Mouse (Mus musculus) neural tube, embryonic 11.5 days (tissue): Measurements from ENCODE around the gene Msi2. TPM values are rescaled to one million over a fixed set of nuclear protein-coding genes. Genes with fewer than 3 reads are reported as not detected.

Experiments used
- ATAC-seq: fragments of 200-750 bp; cut with Nextera tagmentation; 2 replicates; pipeline ENCODE4 v1.8.0; 2017; ENCODE audit warnings: moderate number of reproducible peaks, mild to moderate bottlenecking, moderate TSS enrichment, moderate library complexity; ENCODE audit not compliant: insufficient read depth, low FRiP score, low TSS enrichment
- DNase-seq: peaks from one replicate; pipeline ENCODE4 v3.0.0-alpha.2; 2015; ENCODE audit warnings: low spot score
- H3K27ac ChIP-seq: fragments of 300-500 bp; sonication (generic); 2 replicates; pipeline ENCODE4 v1.5.1; 2014; ENCODE audit warnings: low read depth, mild to moderate bottlenecking, low read length
- H3K27me3 ChIP-seq: fragments of 300-500 bp; sonication (generic); 2 replicates; pipeline ENCODE4 v1.6.1; 2014; ENCODE audit warnings: mild to moderate bottlenecking, low read length, mixed read lengths; ENCODE audit not compliant: control insufficient read depth, insufficient read depth
- H3K36me3 ChIP-seq: fragments of 300-500 bp; sonication (generic); 2 replicates; pipeline ENCODE4 v1.6.1; 2014; ENCODE audit warnings: mild to moderate bottlenecking, low read length, moderate library complexity, mixed read lengths; ENCODE audit not compliant: control insufficient read depth, insufficient read depth
- H3K4me1 ChIP-seq: fragments of 300-500 bp; sonication (generic); 2 replicates; pipeline ENCODE4 v1.6.1; 2014; ENCODE audit warnings: low read length, mixed read lengths; ENCODE audit not compliant: control insufficient read depth, insufficient read depth
- H3K4me2 ChIP-seq: fragments of 300-500 bp; sonication (generic); 2 replicates; pipeline ENCODE4 v1.6.1; 2014; ENCODE audit warnings: low read depth, mild to moderate bottlenecking, moderate library complexity
- H3K4me3 ChIP-seq: fragments of 300-500 bp; sonication (generic); 2 replicates; pipeline ENCODE4 v1.5.1; 2014; ENCODE audit warnings: low read depth, low read length
- H3K9ac ChIP-seq: fragments of 300-500 bp; sonication (generic); 2 replicates; pipeline ENCODE4 v1.6.1; 2014; ENCODE audit warnings: mild to moderate bottlenecking, low read length
- H3K9me3 ChIP-seq: fragments of 300-500 bp; sonication (generic); 2 replicates; pipeline ENCODE4 v1.6.1; 2016; ENCODE audit warnings: low read length; ENCODE audit not compliant: control insufficient read depth
- WGBS: fragments of 180-500 bp; shearing (Covaris S2); extraction: QIAGEN DNeasy Blood & Tissue Kit; methylation state at CpG from one replicate; pipeline ENCODE4 v1.1.7; 2014; 5-methylcytosine and 5-hydroxymethylcytosine counted together
- polyA plus RNA-seq: library from polyadenylated mRNA; unstranded; fragments of >200 nt; fragmentation: Nextera tagmentation; extraction: Ambion mirVana; gene quantifications from 2 replicates; pipeline ENCODE4 v1.2.1, GENCODE M21; 2014

Msi2 gene
- polyA plus RNA-seq, 1 experiment from 2014 or later: 20.6 TPM

DNA sequence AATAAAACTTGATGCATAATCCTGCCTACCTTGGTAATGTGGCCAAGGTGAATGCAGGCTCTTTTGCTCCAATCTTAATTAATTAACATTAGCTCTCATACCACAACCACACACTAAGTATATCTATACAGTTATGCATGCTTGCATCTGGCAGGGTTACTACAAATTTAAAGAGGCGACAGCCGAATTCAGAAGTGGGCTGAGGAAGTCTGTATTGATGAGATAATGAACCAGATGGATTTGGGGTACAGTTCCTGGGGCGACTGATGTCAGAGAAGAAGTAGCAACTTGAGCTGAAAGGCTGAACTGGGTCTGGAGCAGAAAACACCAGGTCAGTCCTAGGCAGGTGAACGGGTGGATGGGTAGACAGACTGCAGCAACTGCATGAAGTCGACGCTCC is 412.6 kb downstream of the Msi2 start:
- no peak for DNase-seq
- Histone ChIP-seq H3K9ac (no peak overlapping the region), H3K27me3 (no peaks in the 10 kb centered on the region), H3K36me3 (no peaks in the 10 kb centered on the region), H3K9me3 (no peaks in the 10 kb centered on the region), H3K27ac (no peak overlapping the region), H3K4me1 (peaks cover 21% of the 10 kb centered on the region), H3K4me2 (no peak overlapping the region), H3K4me3 (no peak overlapping the region)
- WGBS: 92% methylated on average over 6 of the region's 6 CpGs
- ATAC-seq: no peak

DNA sequence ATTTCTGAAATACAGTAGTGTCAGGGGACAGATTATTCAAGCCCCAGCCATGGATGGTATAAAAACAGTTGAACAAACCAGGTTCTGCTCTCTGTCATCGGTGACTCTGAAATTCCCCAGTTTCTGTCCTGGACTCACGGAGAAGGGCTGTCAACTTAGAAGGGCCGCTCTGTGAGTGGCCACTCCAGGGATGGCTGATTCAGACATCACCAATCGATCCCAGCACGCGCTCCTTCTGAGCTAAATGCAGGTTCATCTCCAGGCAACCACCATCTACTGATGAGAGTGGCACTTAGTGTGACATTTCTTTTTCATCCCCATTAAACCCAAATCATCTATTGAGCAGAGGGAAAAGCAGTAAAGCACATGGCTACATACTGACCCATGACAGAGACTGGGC is 416.7 kb downstream of the Msi2 start:
- no peaks in the 10 kb centered on the region for H3K36me3 ChIP-seq
- H3K4me1 ChIP-seq: peaks cover 11% of the 10 kb centered on the region
- no peak overlapping the region for H3K4me2 ChIP-seq
- no peaks in the 10 kb centered on the region for H3K9me3 ChIP-seq
- WGBS: 45% methylated on average over 6 of the region's 6 CpGs
- no peaks in the 10 kb centered on the region for H3K27me3 ChIP-seq
- no peak overlapping the region for H3K9ac ChIP-seq
- DNase-seq (peak; percentile 57), ATAC-seq (no peak)
- H3K4me3 ChIP-seq: no peak overlapping the region
- H3K27ac ChIP-seq: no peak overlapping the region

DNA sequence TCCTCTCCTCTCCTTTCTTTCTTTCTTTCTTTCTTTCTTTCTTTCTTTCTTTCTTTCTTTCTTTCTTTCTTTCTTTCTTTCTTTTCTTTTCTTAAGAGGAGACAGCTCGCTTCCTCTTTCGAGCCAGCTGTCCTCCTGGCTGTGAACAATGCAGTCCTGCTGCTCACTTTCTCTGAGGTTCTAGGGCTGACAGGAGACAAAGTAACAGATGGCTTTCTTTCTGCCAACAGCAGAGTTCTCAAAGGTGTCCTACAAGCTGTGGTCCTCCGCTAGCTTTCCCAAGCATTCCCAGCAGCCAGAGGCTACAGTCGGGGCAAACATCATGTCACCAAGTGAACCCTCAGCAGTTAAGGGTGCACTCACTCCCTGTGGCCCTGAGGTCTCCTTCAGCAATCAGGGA is 419.0 kb downstream of the Msi2 start:
- ATAC-seq: no peak
- peaks cover 21% of the 10 kb centered on the region for H3K4me1 ChIP-seq
- H3K4me3 ChIP-seq: no peak overlapping the region
- no peak overlapping the region; the same call in 1 of the 2 replicates for H3K27ac ChIP-seq
- H3K9me3 ChIP-seq: no peaks in the 10 kb centered on the region
- WGBS: 60% methylated on average over 4 of the region's 4 CpGs
- H3K27me3 ChIP-seq: no peaks in the 10 kb centered on the region
- H3K36me3 ChIP-seq: no peaks in the 10 kb centered on the region
- no peak overlapping the region for H3K9ac ChIP-seq
- DNase-seq: no peak
- H3K4me2 ChIP-seq: no peak overlapping the region

DNA sequence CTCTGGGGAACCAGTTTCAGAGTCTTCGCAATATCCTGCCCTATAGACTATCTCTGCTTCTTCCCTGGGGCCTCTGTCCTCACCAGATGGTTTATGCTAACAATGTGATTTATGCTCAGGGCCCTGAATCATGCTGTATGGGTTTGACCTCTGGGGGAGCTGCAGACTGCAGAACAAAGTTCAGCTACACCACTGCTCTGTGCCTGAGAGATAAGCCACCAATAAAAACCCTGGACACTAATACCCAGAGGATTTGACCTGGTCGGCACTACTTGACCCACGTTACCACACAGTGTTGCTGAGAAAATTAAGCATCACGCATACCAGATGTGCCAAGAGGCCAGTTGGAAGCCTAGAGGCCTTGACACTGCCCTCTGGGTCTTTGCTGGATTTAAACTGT is 420.8 kb downstream of the Msi2 start:
- WGBS: 22% methylated on average over 4 of the region's 4 CpGs
- Histone ChIP-seq H3K27me3 (no peaks in the 10 kb centered on the region), H3K4me1 (peaks cover 30% of the 10 kb centered on the region), H3K4me3 (no peak overlapping the region), H3K9ac (no peak overlapping the region; the same call in 1 of the 2 replicates), H3K27ac (0 out of 2 replicates have a peak overlapping the region, but pooled peaks have one; percentile 34), H3K36me3 (no peaks in the 10 kb centered on the region), H3K4me2 (no peak overlapping the region), H3K9me3 (no peaks in the 10 kb centered on the region)
- ATAC-seq (peak; percentile 18; the same call in 1 of the 2 replicates), DNase-seq (peak; percentile 68)

DNA sequence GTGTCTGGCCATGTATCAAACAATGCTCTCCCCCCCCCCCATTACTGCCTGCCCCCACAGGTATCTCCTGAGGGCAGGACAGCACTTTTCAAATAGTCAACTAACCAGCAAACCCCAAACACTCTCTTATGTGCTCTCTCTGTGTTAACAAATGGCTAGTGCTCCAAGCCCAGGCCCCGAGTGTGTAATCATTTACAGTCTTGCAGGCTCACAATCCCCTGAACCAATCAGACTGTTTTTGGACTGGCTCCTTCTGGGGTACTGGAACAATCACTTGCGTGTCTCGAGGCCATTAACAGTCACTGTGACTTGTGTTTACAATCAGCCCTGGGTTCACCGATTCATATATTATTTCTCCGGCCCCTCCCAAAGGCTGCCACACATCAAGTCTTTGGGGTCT is 423.0 kb downstream of the Msi2 start:
- Histone ChIP-seq H3K9ac (peak overlapping the region; percentile 79), H3K4me3 (peak overlapping the region; percentile 41; the same call in 1 of the 2 replicates), H3K4me2 (peak overlapping the region; percentile 46), H3K9me3 (no peaks in the 10 kb centered on the region), H3K36me3 (no peaks in the 10 kb centered on the region), H3K4me1 (peaks cover 30% of the 10 kb centered on the region), H3K27me3 (no peaks in the 10 kb centered on the region), H3K27ac (peak overlapping the region; percentile 91)
- DNase-seq (no peak), ATAC-seq (no peak)
- WGBS: 35% methylated on average over 5 of the region's 5 CpGs

DNA sequence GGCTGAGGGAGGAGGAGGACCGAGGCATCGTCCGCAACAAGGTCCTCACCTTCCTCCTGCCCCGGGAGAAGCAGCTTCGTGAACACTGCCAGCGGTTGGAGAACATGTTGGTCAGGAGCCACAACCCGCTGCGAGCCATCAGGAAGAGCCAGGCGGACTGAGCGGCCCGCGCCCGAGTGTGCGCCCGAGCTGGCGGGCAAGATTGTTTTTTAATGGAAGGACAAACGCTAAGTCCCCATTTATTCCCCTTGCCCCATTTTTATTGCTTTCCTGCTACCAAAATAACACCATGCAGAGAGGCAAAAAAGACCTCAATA is 424.0 kb downstream of the Msi2 start:
- H3K27me3 ChIP-seq: no peaks in the 10 kb centered on the region
- H3K36me3 ChIP-seq: no peaks in the 10 kb centered on the region
- peaks cover 30% of the 10 kb centered on the region for H3K4me1 ChIP-seq
- DNase-seq: no peak
- ATAC-seq: no peak
- WGBS: 22% methylated on average over 17 of the region's 17 CpGs
- no peaks in the 10 kb centered on the region for H3K9me3 ChIP-seq
- H3K9ac ChIP-seq: peak overlapping the region; percentile 79
- H3K4me2 ChIP-seq: peak overlapping the region; percentile 46
- peak overlapping the region; percentile 91 for H3K27ac ChIP-seq
- peak overlapping the region; percentile 41 for H3K4me3 ChIP-seq

DNA sequence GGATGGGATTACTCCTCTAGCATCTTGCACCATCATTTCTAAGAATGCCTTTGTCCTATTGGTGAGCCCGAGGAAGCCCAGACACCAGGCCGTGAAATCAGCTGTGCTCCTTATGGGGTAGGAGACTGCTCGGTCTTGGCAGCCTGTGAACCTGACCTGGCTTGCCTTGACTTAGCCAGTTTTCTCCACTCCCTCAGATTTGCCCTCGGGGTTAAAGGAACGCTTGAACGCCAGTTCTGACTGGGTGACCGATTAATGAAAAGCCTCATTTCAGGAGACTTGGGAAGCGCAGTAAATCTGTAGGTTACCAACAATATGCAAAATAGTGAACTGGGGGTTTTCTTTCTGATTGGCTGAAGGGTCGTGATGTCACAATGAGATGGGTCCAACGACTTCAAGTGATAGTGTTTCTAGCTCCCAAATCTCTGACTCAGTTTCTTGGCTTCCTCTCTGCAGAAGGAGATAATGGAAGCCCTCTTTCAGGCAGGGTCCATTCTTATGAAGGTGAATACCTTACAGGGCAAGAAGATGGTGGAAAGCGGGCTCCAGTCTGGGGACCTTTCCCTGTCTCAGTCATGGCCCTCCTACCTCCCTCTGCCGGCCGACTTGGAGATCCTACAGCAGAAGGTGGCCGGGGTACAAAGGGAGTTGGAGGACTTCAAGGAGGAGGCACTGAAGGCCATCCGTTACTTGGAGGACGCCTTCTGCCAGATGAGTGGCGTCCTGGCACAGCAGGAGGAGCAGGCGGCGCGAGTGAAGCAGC is 424.5 kb downstream of the Msi2 start, which contains the start of gene Ccdc182:
Gene Ccdc182 (plus strand): TSS at position 428 of the 763 bp plus-strand sequence.
- ATAC-seq (peak; percentile 45), DNase-seq (peak; percentile 51)
- H3K27me3 ChIP-seq: no peaks in the 10 kb centered on the region
- H3K9me3 ChIP-seq: no peaks in the 10 kb centered on the region
- peak within 1 kb of the TSS; percentile 46 for H3K4me2 ChIP-seq
- WGBS: 24% methylated on average over 20 of the region's 20 CpGs
- peaks cover 33% of the 10 kb centered on the region for H3K4me1 ChIP-seq
- peak within 1 kb of the TSS; percentile 91 for H3K27ac ChIP-seq
- peak within 1 kb of the TSS; percentile 41 for H3K4me3 ChIP-seq
- H3K36me3 ChIP-seq: no peaks in the 10 kb centered on the region
- H3K9ac ChIP-seq: peak within 1 kb of the TSS; percentile 79

DNA sequence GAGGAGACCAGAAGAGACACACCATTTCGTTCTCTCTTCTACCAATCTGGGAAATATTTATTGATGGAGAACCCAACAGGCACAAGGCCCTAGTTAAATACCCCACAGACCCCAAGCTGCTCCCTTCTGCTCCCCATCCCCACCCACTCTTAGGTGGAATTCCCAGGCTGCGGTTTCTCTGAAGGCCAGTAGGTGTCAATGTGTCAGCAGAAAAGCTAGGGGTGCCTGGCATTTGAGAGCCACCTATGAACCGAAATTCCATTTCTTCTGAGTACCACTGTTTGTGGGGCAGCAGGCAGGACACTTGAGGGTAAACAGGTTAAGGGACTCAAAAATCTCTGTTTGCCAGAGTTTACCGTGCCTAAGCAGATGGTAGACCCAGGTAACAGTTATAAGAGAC is 426.6 kb downstream of the Msi2 start:
- Histone ChIP-seq H3K36me3 (no peaks in the 10 kb centered on the region), H3K9ac (no peak overlapping the region), H3K27ac (no peak overlapping the region), H3K4me2 (no peak overlapping the region), H3K4me1 (peaks cover 28% of the 10 kb centered on the region), H3K4me3 (no peak overlapping the region), H3K9me3 (no peaks in the 10 kb centered on the region), H3K27me3 (no peaks in the 10 kb centered on the region)
- no peak for ATAC-seq
- no peak for DNase-seq
- 48% methylated on average over 4 of the region's 4 CpGs for WGBS

DNA sequence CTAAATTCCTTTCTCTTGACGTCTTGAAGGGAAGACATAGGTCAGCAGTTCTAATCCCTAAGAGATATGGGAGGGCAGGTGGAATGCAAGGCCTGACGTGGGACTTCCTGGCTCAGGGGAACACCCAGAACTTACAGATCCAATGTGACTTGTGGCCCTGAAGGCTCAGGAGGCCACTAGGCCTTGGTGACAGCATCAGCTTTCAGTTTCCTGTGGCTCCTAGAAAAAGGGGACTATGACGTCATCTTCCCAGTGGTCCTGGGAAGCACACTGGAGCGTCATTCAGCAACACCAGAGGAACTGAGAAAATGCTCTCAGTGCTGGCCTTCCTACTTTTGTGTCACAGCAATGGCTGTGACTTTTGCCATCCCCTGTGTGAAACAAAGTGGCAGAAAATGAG is 427.1 kb downstream of the Msi2 start:
- Histone ChIP-seq H3K36me3 (no peaks in the 10 kb centered on the region), H3K27ac (no peak overlapping the region), H3K9me3 (no peaks in the 10 kb centered on the region), H3K27me3 (no peaks in the 10 kb centered on the region), H3K9ac (no peak overlapping the region), H3K4me3 (no peak overlapping the region), H3K4me1 (peaks cover 26% of the 10 kb centered on the region), H3K4me2 (no peak overlapping the region)
- whole genome bisulfite sequencing: 69% methylated on average over 4 of the region's 4 CpGs
- no peak for DNase-seq
- no peak for ATAC-seq
